Mouse (Mus musculus) T-cell, adult 2 months (primary cell): Measurements from ENCODE around the gene Ddo.

ENCODE experiments used
- DNase-seq: peaks from one replicate; pipeline ENCODE4 v3.0.0; 2022; ENCODE audit warnings: low spot score

The Ddo gene

DNA sequence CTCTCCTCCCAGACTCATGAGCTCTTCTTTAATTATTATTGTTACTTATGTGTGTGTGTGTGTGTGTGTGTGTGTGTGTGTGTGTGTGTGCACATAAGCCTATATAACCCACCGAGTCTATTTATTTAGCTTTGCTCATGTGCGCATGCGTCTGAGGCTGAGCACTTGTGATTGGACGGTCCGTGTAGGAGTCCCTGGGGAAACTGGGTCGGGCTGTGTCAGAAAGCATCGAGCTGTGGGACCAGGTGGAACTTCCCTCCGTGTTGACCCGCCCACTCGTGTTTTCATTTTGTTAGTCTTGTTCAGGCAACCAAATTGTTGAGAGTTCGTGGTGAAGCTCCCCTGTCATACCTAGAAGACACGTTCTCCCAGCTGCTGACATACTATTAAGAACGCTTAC is 88.6 kb downstream of the Ddo start:
- no peak for DNase-seq

DNA sequence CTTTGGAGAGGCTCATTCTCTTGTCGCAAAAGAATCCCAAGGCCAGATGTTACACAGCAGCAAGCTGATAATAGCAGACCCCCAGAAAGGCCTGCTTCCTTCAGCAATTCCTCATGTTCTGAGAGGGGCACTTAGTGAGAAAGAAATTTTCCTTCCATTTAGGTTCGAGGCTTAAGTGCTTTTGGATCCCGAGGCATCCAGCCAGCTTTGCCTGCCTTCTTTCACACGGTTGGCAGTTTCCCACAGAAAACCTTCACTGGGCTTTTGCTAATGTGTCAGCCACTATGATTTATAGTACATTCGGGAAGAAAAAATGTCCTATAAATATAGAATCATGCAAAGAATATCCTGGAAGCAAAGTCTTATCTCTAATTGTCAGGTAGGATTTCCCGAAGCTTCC is 89.3 kb downstream of the Ddo start:
- DNase-seq: no peak

DNA sequence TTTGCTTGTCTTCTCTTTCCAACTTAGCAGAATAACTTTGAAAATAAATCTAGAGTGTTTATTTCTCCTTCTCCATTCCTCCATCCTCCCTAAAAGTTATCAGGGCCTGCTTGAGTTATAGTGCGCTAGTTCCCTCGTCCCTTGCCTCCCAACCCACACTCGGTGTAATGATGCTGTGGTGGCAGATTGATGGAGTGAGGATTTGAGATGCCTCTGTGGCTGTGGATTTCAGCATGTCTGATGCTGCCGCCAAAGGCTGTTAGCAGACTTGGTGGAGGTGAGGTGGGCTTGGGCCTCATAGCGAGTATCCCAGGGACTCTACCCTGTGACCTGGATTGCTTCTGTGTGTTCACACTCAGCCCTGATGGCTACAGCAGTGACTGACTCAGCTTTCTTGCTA is 91.1 kb downstream of the Ddo start:
- no peak for DNase-seq

DNA sequence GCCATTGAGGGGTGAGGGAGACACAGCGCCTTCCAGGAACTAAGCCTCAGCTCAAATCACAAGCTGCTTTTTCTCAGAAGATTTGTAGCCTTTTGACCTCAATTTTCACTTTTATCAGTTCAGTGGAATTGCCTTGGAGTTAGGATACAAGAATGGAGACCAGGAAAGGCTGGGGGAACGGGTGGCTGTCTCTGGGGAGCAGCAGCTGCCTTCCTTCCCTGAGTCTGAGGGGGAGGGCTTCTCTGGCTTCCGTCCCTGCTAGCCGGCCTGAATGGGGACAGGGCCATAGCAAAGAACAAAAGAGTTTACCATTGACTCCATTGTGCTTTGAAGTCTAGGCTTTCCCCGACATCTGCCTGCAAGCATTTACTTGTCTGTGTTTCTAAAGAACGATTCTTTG is 94.5 kb downstream of the Ddo start:
- no peak for DNase-seq

DNA sequence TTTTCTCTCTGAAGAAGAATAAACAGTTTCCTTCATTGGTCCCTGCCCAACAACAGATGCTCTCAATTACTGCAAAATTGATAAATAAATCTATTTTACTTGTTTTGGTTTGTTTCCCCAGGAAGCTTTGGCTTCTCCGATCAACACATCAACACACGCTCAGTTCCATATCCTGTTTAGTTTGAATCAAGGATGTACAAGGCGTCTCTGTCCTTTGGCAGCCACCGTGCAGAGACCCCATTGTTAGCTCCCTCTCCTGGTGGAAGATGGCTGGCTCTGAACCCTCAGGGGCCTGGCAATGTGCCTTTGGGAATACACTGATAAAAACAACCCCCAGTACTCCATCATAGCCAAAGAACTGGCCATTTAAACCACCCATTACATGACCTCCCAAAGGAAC is 95.3 kb downstream of the Ddo start:
- DNase-seq: no peak

DNA sequence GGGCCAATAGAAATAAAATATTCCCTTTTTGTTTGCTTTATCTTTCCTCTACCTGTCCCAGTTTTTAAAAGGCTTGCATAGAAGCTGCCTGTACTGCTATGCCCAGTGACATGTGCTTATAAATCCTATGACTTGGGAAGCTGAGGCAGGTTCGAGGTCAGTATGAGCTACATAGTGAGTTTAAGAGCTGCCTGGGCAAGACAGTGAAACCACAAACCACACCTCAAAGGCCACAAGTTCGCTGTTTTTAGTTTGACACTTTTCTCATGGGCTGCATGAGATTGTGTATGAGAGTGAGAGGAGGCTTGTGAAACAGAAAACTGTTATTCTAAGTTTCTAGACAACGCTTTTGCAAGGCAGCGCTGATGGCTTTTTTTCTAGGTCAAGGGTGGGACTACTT is 95.7 kb downstream of the Ddo start:
- DNase-seq: no peak

DNA sequence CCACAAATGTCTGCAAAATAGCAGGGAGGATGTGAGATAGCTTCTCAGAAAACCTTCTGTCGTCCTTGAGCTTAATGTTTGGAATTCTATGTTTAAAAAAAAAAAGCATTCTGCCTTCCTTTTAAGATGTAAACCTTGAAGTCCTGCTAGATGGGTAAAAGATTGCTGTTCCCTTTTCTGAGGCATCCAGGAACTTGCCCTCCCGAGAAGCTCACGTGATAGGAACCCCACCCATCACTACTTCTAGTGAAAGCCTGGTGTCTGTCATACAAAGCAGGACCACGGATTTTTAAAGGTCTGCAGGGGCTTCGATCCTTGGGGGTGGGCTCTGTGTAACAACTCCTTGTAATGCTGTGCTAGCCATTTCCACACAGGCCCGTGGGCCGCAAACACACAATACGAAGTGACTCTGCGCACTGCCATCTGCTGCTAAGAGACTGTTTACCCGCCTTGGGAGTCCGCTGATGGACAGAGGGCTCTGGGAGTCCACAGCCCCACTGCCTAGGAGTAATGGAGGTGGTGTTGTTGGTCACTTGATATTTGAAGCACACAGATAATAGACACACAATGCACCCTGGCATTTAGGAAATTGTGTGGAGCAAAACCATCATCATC is 96.6 kb downstream of the Ddo start:
- DNase-seq: no peak

DNA sequence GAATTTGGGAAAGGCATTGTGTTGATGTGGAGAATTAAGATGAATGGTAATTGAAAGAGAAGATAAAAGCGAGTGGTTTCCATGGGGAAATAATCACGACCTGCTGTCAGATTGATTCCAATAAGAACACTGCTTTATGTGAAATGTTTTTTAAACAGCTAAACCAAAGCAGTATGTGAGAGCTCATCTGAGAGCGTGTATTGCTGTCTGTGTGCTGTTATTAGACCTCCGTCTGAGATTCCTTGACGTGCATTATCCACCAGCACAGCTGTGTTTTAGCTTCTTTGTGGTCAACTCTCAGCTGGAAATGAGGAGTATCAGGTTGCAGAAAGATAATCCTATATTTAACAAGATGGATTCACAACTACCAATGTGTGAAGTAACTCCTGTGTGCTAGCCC is 97.2 kb downstream of the Ddo start:
- no peak for DNase-seq

DNA sequence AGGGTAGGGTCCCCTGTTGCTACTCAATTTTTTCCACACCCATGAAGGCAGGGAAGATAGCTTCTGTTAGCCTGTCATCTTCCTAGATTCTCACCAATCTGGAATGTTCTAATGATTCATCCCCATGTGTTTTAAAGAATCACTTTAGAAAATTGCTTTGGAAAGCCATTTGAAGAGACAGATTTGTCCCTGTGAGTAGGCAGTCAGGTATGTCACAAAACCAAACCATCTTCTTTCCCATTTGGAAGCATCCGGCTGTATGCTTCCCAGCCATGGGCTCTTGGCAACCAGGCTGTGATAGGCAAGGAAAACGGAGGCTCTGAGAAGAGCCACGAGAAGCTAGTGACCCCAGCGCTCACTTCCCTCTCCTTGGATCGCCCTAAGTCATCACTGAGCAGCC is 100.4 kb downstream of the Ddo start:
- no peak for DNase-seq
